Mouse (Mus musculus): ENCODE data around the gene Dapl1.

Gene Dapl1

DNA sequence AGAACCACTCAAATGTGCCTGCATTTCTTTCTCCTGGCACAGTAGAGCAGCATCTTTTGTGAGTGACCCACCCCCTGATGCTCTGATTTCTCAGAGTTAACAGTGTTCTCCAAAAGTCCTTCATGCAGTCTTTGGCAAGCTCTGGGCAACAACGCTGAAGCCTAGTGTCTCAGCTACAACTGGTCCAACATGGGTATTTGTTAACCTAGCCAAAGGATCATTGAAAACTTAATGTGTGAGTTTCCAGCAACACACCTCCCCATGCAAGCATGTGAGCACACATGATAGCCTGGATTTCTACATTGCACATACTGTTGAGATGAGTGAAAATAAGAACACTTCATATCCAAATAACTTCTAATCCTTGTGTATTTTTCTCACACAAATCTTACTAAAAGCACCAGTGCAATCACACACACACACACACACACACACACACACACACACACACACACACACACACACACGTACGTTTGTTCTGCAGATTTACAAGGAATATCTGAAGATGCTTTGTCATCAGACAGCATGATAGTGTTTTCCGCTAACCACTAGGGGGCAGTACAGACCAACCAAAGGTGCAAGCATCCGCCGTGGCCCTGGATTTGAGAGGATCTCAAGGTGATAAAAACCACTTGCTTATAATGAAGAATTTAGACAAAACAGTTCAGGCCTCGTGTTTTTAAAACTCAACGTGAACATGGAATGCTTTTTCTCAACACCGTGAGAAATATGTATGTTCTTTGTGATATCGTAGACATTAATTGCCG, 56.9 kb downstream of the Dapl1 start:
- DNase-seq = peak; percentile 85

DNA sequence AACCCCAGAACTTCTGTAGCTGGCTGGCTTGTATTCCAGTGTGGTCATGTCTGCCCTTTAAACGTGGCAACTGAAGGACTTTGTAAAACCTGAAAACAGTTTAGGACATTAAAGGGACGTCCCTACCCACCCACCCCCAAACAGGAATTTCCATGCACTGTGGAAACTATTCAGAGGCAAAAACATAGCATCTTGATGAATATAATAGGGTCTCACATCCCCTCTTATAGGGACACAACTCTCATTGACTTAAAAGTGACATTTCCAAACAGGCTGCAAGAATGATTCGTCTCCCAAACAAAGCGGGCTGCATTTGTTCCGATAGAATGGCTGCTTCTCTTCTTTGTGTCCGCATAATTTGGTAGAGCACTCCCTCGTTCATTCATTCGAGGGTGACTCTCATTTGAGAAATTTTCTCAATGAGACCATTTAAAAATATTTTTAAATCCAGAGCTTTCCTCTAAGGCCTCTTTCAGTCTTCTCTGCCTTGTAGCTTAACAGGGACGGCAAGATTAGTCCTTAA, 59.2 kb downstream of the Dapl1 start:
- no peak for DNase-seq

DNA sequence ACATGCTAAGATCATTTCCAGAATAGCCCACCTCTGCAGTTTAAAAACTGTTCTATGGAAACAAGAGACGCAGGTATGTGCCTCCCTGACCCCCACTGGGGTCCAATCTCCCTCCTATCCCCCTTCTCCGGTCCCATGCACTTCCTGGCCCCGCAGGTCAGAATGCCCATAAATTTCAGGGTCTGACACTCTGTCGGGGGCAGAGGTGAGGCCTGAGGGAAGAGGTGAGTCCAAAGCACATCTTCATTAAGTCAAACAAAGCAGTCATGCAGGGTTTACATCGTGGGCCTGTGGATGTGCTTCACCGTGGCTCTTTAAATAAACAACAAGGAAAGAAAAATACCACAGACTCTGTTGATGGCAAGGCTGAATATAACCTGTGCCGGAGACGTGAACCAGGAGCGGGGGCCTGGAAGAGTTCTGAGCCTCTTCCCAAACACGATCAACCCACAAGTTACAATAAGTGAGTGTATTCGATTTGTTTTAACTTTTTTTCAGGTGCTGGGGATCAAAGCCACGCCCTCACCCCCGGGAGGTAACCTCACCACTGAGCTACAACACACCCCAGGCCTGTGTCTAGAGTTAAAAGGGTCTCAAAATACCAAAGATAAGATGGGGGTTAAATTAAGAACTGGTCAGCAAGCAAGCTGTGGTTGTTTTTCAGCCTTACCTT, 59.9 kb downstream of the Dapl1 start:
- no peak for DNase-seq

DNA sequence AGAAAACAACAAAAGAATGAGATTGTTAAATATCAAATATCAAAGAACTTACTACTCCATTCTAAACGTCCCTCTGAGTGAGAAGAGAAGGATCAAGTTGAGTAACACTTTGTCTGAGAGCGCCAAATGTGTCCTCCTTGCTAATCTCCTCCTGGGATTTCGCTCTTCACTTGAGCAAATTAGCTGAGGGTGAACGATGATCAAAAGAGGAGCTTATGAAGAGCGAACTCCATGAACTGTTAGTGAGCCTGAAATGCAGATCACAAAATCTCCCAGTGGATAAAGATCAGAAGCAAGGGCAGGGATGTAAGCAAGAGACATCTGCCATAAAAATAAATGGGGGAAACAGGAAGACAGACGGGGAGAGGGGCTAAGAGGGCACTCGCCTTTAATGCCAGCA, 60.5 kb downstream of the Dapl1 start:
- no peak for DNase-seq

DNA sequence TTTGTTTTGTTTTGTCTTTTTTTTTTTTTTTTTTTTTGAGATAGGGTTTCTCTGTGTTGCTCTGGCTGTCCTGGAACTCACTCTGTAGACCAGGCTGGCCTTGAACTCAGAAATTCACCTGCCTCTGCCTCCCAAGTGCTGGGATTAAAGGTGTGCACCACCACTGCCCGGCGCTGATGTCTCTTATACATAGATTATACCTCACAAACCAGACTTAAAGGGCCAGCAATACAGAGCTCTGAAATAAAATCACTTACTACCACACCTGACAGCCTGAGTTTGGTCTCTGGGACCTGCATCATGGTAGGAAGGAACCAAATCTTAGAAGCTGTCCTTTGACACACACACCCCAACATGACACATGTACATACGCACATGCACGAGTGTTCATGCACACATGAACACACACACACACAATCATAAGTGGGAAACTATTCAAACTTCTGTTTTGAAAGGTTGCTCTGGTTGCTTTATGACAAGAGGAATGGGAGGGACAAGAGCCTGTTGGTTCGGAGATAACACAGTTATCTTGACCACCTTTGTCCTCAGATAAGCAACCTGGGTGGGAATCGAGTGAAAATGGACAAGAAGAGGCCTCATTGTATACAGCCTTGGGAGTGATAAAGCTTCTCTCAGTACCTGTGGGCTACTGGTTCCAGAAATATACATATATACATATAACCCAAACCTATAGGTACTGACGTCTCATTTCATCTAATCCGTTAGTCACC, 63.1 kb downstream of the Dapl1 start:
- DNase-seq = no peak

DNA sequence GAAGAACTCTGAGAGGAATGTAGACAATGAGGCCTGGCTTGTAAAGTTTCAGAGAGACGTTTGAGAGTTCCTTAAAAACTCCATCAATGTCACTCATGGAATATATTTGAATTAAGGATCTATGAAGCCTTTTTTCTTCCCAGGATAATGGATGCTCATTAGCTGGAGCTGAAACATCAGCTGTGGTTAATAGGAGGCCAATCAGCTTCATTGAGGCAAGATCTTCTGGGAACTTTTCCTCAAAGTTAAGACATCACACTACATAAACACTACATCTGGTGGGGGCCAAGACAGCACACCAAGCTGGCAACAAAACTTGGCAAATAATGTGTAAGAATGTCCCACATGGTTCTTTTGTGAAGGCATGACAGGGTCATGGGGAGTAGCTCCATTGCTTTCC, 68.3 kb downstream of the Dapl1 start:
- DNase-seq = no peak

DNA sequence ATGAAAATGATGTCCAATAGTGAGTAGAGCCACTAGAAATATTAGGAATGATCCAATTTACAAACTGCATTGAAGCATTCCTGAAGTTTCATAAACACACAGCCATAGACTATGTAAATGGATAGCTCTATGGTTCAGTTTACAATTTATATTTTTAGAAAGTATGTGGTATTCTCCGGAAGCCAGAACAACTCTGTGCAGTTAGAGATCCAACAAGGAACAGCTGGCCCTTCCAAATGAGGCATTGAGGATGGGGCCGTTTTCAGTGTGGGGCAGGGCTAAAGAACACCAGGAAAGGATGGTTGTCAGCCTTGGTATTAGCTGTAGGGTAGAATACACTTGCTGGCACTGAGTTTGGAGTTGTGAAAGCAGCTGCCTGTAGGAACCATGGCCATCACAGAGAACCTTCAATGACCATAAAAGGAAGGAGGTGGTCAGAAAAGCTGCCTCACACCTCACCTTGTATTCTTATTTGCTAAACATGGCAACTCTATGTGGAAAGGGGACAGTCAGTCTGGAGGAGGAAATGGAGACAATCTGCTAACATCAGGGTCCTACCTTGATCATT, 70.0 kb downstream of the Dapl1 start:
- no peak for DNase-seq
